Mouse (Mus musculus) MEL (cell line): ENCODE results near the gene Dcst1. TPM values are rescaled to one million over a fixed set of nuclear protein-coding genes. Genes with fewer than 3 reads are reported as not detected.
A peak's percentile ranks its signal among the peaks of the same experiment; 100 is the strongest.

Source experiments
- DNase-seq: peaks from one replicate; pipeline ENCODE4 v3.0.0; 2011; ENCODE audit warnings: low read depth, low spot score
- H3K27ac ChIP-seq: 2 replicates; pipeline ENCODE4 v1.5.1; 2012; ENCODE audit warnings: low read depth, mild to moderate bottlenecking, control low read depth, low read length, moderate library complexity; ENCODE audit not compliant: control insufficient read depth
- H3K27me3 ChIP-seq, 2 experiments: fragments of 150-350 bp in 1 of 2; sonication (generic) in 1 of 2; 2 replicates each; pipeline ENCODE4 v1.6.1; 2012; ENCODE audit warnings: low read length in 2 of 2, mild to moderate bottlenecking in 2 of 2, improper control_type of control experiment in 1 of 2, moderate library complexity in 1 of 2; ENCODE audit not compliant: insufficient read depth in 2 of 2, control insufficient read depth in 1 of 2
- H3K36me3 ChIP-seq, 2 experiments: 2 replicates each; pipeline ENCODE4 v1.6.1; 2012 to 2014; ENCODE audit warnings: low read length in 2 of 2, improper control_type of control experiment in 1 of 2, inconsistent platforms in 1 of 2, mild to moderate bottlenecking in 1 of 2; ENCODE audit not compliant: insufficient read depth in 2 of 2, control insufficient read depth in 1 of 2
- H3K4me1 ChIP-seq, 2 experiments: fragments of 150-350 bp in 1 of 2; sonication (generic) in 1 of 2; 2 replicates each; pipeline ENCODE4 v1.6.1; 2012; ENCODE audit warnings: low read length in 2 of 2, improper control_type of control experiment in 1 of 2, mild to moderate bottlenecking in 1 of 2; ENCODE audit not compliant: insufficient read depth in 2 of 2, control insufficient read depth in 1 of 2
- H3K4me3 ChIP-seq, 2 experiments: fragments of 150-350 bp in 1 of 2; sonication (generic) in 1 of 2; 2 replicates each; pipeline ENCODE4 v1.5.1; 2012; ENCODE audit warnings: low read depth in 2 of 2, low read length in 2 of 2, mild to moderate bottlenecking in 2 of 2, moderate library complexity in 2 of 2, control low read depth in 1 of 2, improper control_type of control experiment in 1 of 2; ENCODE audit not compliant: control insufficient read depth in 1 of 2, insufficient read depth in 1 of 2
- H3K79me2 ChIP-seq: 2 replicates; pipeline ENCODE4 v1.6.1; 2012; ENCODE audit warnings: mild to moderate bottlenecking, low read length, moderate library complexity; ENCODE audit not compliant: control insufficient read depth, poor library complexity, insufficient read depth
- H3K9ac ChIP-seq: 2 replicates; pipeline ENCODE4 v1.6.1; 2012; ENCODE audit warnings: low read depth, mild to moderate bottlenecking, control low read depth, low read length, moderate library complexity; ENCODE audit not compliant: control insufficient read depth, poor library complexity, severe bottlenecking
- H3K9me3 ChIP-seq: fragments of 150-350 bp; sonication (generic); replicated peaks from 2 replicates; pipeline ENCODE4 v1.6.1; 2012; ENCODE audit warnings: mild to moderate bottlenecking, low read length, improper control_type of control experiment, moderate library complexity; ENCODE audit not compliant: insufficient read depth
- BHLHE40 ChIP-seq: IDR thresholded peaks from 2 replicates; pipeline ENCODE4 v1.6.1; 2012; ENCODE audit warnings: low read depth, mild to moderate bottlenecking, inconsistent platforms, low read length, improper control_type of control experiment, borderline replicate concordance
- CTCF ChIP-seq, 3 experiments: IDR thresholded peaks in 2 of 3; conservative IDR thresholded peaks in 1 of 3; 2 replicates each; pipeline ENCODE4 v1.5.1; 2011 to 2012; ENCODE audit warnings: low read length in 3 of 3, low read depth in 2 of 3, mild to moderate bottlenecking in 2 of 3, improper control_type of control experiment in 1 of 3, inconsistent platforms in 1 of 3, mixed read lengths in 1 of 3, moderate library complexity in 1 of 3; ENCODE audit not compliant: control insufficient read depth in 1 of 3, insufficient read depth in 1 of 3, poor library complexity in 1 of 3, severe bottlenecking in 1 of 3
- E2F4 ChIP-seq: IDR thresholded peaks from 2 replicates; pipeline ENCODE4 v1.6.1; 2011; ENCODE audit warnings: low read depth, low read length, improper control_type of control experiment, borderline replicate concordance
- ETS1 ChIP-seq: IDR thresholded peaks from 2 replicates; pipeline ENCODE4 v1.6.1; 2012; ENCODE audit warnings: low read depth, mild to moderate bottlenecking, inconsistent platforms, low read length, improper control_type of control experiment, moderate library complexity
- GATA1 ChIP-seq: IDR thresholded peaks from 2 replicates; pipeline ENCODE4 v1.6.1; 2011; ENCODE audit warnings: low read depth, low read length, improper control_type of control experiment
- JUND ChIP-seq: IDR thresholded peaks from 2 replicates; pipeline ENCODE4 v1.6.1; 2011; ENCODE audit warnings: low read depth, mild to moderate bottlenecking, improper control_type of control experiment, low read length
- KAT2A ChIP-seq: conservative IDR thresholded peaks from 2 replicates; pipeline ENCODE4 v1.6.1; 2012; ENCODE audit warnings: low read depth, low read length, improper control_type of control experiment, inconsistent platforms
- MAX ChIP-seq: IDR thresholded peaks from 2 replicates; pipeline ENCODE4 v1.6.1; 2011; ENCODE audit warnings: low read length, improper control_type of control experiment
- MAZ ChIP-seq: IDR thresholded peaks from 2 replicates; pipeline ENCODE4 v1.6.1; 2012; ENCODE audit warnings: low read depth, mild to moderate bottlenecking, inconsistent platforms, low read length, improper control_type of control experiment
- MEF2A ChIP-seq: IDR thresholded peaks from 2 replicates; pipeline ENCODE4 v1.6.1; 2014; ENCODE audit warnings: low read depth, mild to moderate bottlenecking, inconsistent platforms, low read length, improper control_type of control experiment; ENCODE audit not compliant: poor library complexity, insufficient replicate concordance, severe bottlenecking; ENCODE audit errors: extremely low read depth
- MXI1 ChIP-seq: IDR thresholded peaks from 2 replicates; pipeline ENCODE4 v1.6.1; 2011; ENCODE audit warnings: mild to moderate bottlenecking, low read depth, low read length, improper control_type of control experiment
- MYB ChIP-seq: IDR thresholded peaks from 2 replicates; pipeline ENCODE4 v1.6.1; 2011; ENCODE audit warnings: mild to moderate bottlenecking, low read depth, low read length, improper control_type of control experiment
- POLR2AphosphoS2 ChIP-seq: IDR thresholded peaks from 2 replicates; pipeline ENCODE4 v1.6.1; 2011; ENCODE audit warnings: low read length, improper control_type of control experiment
- POLR2AphosphoS5 ChIP-seq: IDR thresholded peaks from 2 replicates; pipeline ENCODE4 v1.6.1; 2012; ENCODE audit warnings: low read depth, borderline replicate concordance, mild to moderate bottlenecking, inconsistent platforms, low read length, moderate library complexity, mixed read lengths
- RAD21 ChIP-seq: IDR thresholded peaks from 2 replicates; pipeline ENCODE4 v1.6.1; 2011; ENCODE audit warnings: mild to moderate bottlenecking, low read depth, low read length, improper control_type of control experiment
- SIN3A ChIP-seq: IDR thresholded peaks from 2 replicates; pipeline ENCODE4 v1.6.1; 2012; ENCODE audit warnings: low read length, improper control_type of control experiment, inconsistent platforms
- SMC3 ChIP-seq: IDR thresholded peaks from 2 replicates; pipeline ENCODE4 v1.6.1; 2011; ENCODE audit warnings: low read depth, low read length, improper control_type of control experiment
- TBP ChIP-seq: IDR thresholded peaks from 2 replicates; pipeline ENCODE4 v1.8.0; 2011; ENCODE audit warnings: low read depth, low read length, improper control_type of control experiment
- TCF12 ChIP-seq: IDR thresholded peaks from 2 replicates; pipeline ENCODE4 v1.6.1; 2014; ENCODE audit warnings: low read depth, mild to moderate bottlenecking, inconsistent platforms, low read length, improper control_type of control experiment, moderate library complexity
- UBTF ChIP-seq: IDR thresholded peaks from 2 replicates; pipeline ENCODE4 v1.6.1; 2012; ENCODE audit warnings: low read depth, mild to moderate bottlenecking, inconsistent platforms, low read length, improper control_type of control experiment, moderate library complexity, borderline replicate concordance; ENCODE audit not compliant: insufficient read depth
- USF1 ChIP-seq: IDR thresholded peaks from 2 replicates; pipeline ENCODE4 v1.6.1; 2014; ENCODE audit warnings: low read depth, mild to moderate bottlenecking, inconsistent platforms, low read length, improper control_type of control experiment, moderate library complexity
- ZC3H11A ChIP-seq: IDR thresholded peaks from 2 replicates; pipeline ENCODE4 v1.6.1; 2012; ENCODE audit warnings: low read depth, mild to moderate bottlenecking, inconsistent platforms, low read length, improper control_type of control experiment
- ZKSCAN1 ChIP-seq: IDR thresholded peaks from 2 replicates; pipeline ENCODE4 v1.6.1; 2012; ENCODE audit warnings: low read depth, mild to moderate bottlenecking, inconsistent platforms, low read length, improper control_type of control experiment, moderate library complexity
- ZNF384 ChIP-seq: IDR thresholded peaks from 2 replicates; pipeline ENCODE4 v1.6.1; 2012; ENCODE audit warnings: low read depth, mild to moderate bottlenecking, inconsistent platforms, low read length, improper control_type of control experiment
- polyA plus RNA-seq, 2 experiments: library from polyadenylated mRNA; stranded (reverse) in 1 of 2; unstranded in 1 of 2; fragments of >175 nt in 1 of 2; fragments of >200 nt in 1 of 2; gene quantifications; 2 replicates each; pipeline versions ENCODE4 v1.2.1 to v1.2.4; 2012; ENCODE audit warnings: low replicate concordance in 2 of 2, low read depth in 1 of 2; ENCODE audit not compliant: insufficient read length in 2 of 2, insufficient read depth in 1 of 2, missing spikeins in 1 of 2
- total RNA-seq: library from RNA; depleted of rRNA; stranded (reverse); fragments of 300-350 nt; gene quantifications from 2 replicates; pipeline ENCODE4 v1.2.3, GENCODE M21; 2012

Dcst1 gene
- total and polyA plus RNA-seq, 3 experiments = 0.08 to 0.29 TPM; not detected in 1

DNA sequence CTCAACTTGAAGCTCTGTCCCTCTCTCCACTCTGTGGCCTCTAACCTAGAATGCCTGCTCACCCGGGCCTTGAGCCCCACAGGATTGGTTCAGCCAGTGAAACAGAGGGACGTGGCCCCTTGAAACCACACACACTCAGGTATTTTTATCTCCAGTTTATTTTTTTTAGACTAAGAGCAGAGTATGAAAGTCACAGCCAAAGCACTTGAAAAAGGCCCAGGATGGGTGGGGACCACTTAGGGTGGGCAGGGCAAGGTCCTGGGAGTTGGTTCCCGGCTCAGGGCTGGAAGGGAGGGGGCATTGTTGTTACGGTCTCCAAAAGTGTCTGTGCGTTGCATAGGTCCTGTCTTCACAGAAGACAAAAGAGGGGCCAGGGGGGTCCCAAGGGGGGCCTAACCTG, 50.7 kb downstream of the Dcst1 start:
- Histone ChIP-seq H3K27ac (no peak overlapping the region), H3K4me1 (no peaks in the 10 kb centered on the region; a peak in 1 of 4 replicates), H3K9ac (no peak overlapping the region)

DNA sequence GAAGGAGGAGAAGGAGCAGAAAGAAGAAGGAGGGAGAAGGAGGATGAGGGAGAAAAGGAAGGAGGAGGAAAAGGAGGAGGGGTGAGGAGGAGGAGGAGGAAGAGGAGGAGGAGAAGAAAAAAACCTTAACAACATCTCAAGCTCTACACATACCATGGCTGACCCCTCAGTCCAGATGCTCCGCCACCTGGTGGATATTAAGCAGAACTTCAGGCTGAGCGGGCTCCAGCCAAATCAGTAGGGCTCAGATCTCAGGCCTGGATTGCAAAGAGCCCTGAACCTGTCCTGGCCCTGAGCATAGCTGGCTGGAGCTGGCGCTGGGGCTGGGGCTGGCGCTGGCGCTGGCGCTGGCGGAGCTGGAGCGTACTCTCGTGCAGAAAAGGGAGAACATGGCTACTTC, 57.0 kb downstream of the Dcst1 start:
- H3K9me3 ChIP-seq = no peaks in the 10 kb centered on the region
- H3K79me2 ChIP-seq = no peaks in the 10 kb centered on the region
- no peak overlapping the region for H3K9ac ChIP-seq
- H3K27me3 ChIP-seq = peaks cover 5 to 33% of the 10 kb centered on the region in 2 experiments
- no peak overlapping the region for H3K4me3 ChIP-seq
- no peaks in the 10 kb centered on the region for H3K36me3 ChIP-seq
- no peak overlapping the region for H3K27ac ChIP-seq
- DNase-seq = peak; percentile 84
- no peaks in the 10 kb centered on the region for H3K4me1 ChIP-seq
- TF ChIP-seq POLR2AphosphoS2 (no peak), ETS1 (no peak), TCF12 (peak; percentile 29; the same call in 1 of the 2 replicates), MAZ (0 out of 2 replicates have a peak, but pooled peaks have one; percentile 55), ZNF384 (peak; percentile 78), SMC3 (peak; percentile 95), USF1 (no peak), GATA1 (no peak), ZC3H11A (peak; percentile 74), CTCF (IDR thresholded peaks at IDR 0.05 in 2 of 3, conservative IDR thresholded peaks at IDR 0.05 in 1 of 3; ENCODE audit: control insufficient read depth in 1 of 3, insufficient read depth in 1 of 3, low read depth in 2 of 3, low read length in 3 of 3, poor library complexity in 1 of 3, severe bottlenecking in 1 of 3) (peak; percentile 89 to 93 (median 92)), MAX (no peak), SIN3A (peak; percentile 60; the same call in 1 of the 2 replicates), TBP (0 out of 2 replicates have a peak, but pooled peaks have one; percentile 30), JUND (no peak), BHLHE40 (0 out of 2 replicates have a peak, but pooled peaks have one; percentile 14), RAD21 (peak; percentile 65)

More for the DNA sequence above, 50.7 kb downstream of the Dcst1 start:
- H3K79me2 ChIP-seq = no peaks in the 10 kb centered on the region
- no peak for DNase-seq
- TF ChIP-seq BHLHE40 (no peak), UBTF (no peak), ZKSCAN1 (no peak), MEF2A (no peak), JUND (no peak), E2F4 (no peak), POLR2AphosphoS2 (no peak), KAT2A (no peak), TCF12 (no peak), CTCF (IDR thresholded peaks at IDR 0.05 in 2 of 3, conservative IDR thresholded peaks at IDR 0.05 in 1 of 3; ENCODE audit: control insufficient read depth in 1 of 3, insufficient read depth in 1 of 3, low read depth in 2 of 3, low read length in 3 of 3, poor library complexity in 1 of 3, severe bottlenecking in 1 of 3) (no peak), MYB (no peak), MAX (no peak), TBP (no peak), MXI1 (no peak), ETS1 (no peak), POLR2AphosphoS5 (no peak)
- peaks cover 12 to 43% of the 10 kb centered on the region in 2 experiments for H3K27me3 ChIP-seq
- no peaks in the 10 kb centered on the region for H3K9me3 ChIP-seq
- H3K36me3 ChIP-seq = no peaks in the 10 kb centered on the region
- no peak overlapping the region for H3K4me3 ChIP-seq
